Mouse (Mus musculus) gastrocnemius, postnatal 25 days (tissue): Measurements from ENCODE around the gene Ctrl. TPM values are rescaled to one million over a fixed set of nuclear protein-coding genes. Genes with fewer than 3 reads are reported as not detected.
"Not testable (repeated sequence)": the region's sequence is repeated elsewhere in the genome, so short reads cannot be mapped to it uniquely, and the experiment has no call there.

ENCODE experiments used
- DNase-seq: peaks from one replicate; pipeline ENCODE4 v3.0.0; 2022
- long read RNA-seq, 2 experiments: library from polyadenylated mRNA; stranded (forward); transcript quantifications; one replicate each; pipeline ENCODE4 v2.0.0; 2021
- total RNA-seq, 2 experiments: library from RNA; stranded (reverse); gene quantifications; 1 replicate in 1 of 2; 2 replicates in 1 of 2; pipeline ENCODE4 v1.2.3; 2021

The Ctrl gene
- not detected for total RNA-seq
- long read RNA-seq, experiment 1, result 0 reads
- long read RNA-seq, experiment 2, result 0 reads

- DNase-seq, result no peak
Observed at GRCm38 (mm10) chr8:105933762-105934161, at the start of gene Ctrl. Ctrl (minus strand) TSS chr8:105933862.

GRCm38 (mm10) chr8:105983406-105983805, 49.7 kb upstream of the Ctrl start:
- DNase-seq, result not testable (repeated sequence)

- no peak for DNase-seq
Observed at GRCm38 (mm10) chr8:105981146-105981545, 47.5 kb upstream of the Ctrl start.

- DNase-seq, result no peak
Observed at GRCm38 (mm10) chr8:105979325-105979724, 45.7 kb upstream of the Ctrl start, which contains the start of gene Dpep3. Dpep3 (minus strand) TSS chr8:105979429.

- no peak for DNase-seq
Observed at GRCm38 (mm10) chr8:105975363-105975762, 41.7 kb upstream of the Ctrl start.

GRCm38 (mm10) chr8:105971019-105971720, 37.5 kb upstream of the Ctrl start:
- DNase-seq, result no peak

- DNase-seq, result no peak
Observed at GRCm38 (mm10) chr8:105969367-105969766, 35.7 kb upstream of the Ctrl start.

GRCm38 (mm10) chr8:105966692-105967311, 33.1 kb upstream of the Ctrl start:
- peak; percentile 35 for DNase-seq

GRCm38 (mm10) chr8:105965905-105966341, 32.3 kb upstream of the Ctrl start, which contains the start of gene Slc12a4:
Slc12a4 (minus strand) TSS chr8:105966097.
- peak; percentile 90 for DNase-seq

- peak; percentile 69 for DNase-seq
Observed at GRCm38 (mm10) chr8:105965266-105965904, 31.7 kb upstream of the Ctrl start.

- no peak for DNase-seq
Observed at GRCm38 (mm10) chr8:105964506-105965265, 31.0 kb upstream of the Ctrl start.

- DNase-seq, result no peak
Observed at GRCm38 (mm10) chr8:105961536-105961935, 27.9 kb upstream of the Ctrl start.

GRCm38 (mm10) chr8:105961101-105961500, 27.4 kb upstream of the Ctrl start:
- DNase-seq, result no peak

GRCm38 (mm10) chr8:105959350-105959749, 25.7 kb upstream of the Ctrl start:
- peak; percentile 72 for DNase-seq

GRCm38 (mm10) chr8:105957813-105958212, 24.2 kb upstream of the Ctrl start:
- DNase-seq, result peak; percentile 48

- no peak for DNase-seq
Observed at GRCm38 (mm10) chr8:105956556-105956955, 22.9 kb upstream of the Ctrl start.

- peak; percentile 59 for DNase-seq
Observed at GRCm38 (mm10) chr8:105951057-105951659, 17.5 kb upstream of the Ctrl start.

- peak; percentile 6 for DNase-seq
Observed at GRCm38 (mm10) chr8:105949350-105949749, 15.7 kb upstream of the Ctrl start.

GRCm38 (mm10) chr8:105943321-105943739, 9.7 kb upstream of the Ctrl start, which contains the start of gene Lcat:
Lcat (minus strand) TSS chr8:105943382.
- DNase-seq, result no peak

- DNase-seq, result no peak
Observed at GRCm38 (mm10) chr8:105942542-105942941, 8.9 kb upstream of the Ctrl start.

GRCm38 (mm10) chr8:105942026-105942425, 8.4 kb upstream of the Ctrl start:
- DNase-seq, result no peak

GRCm38 (mm10) chr8:105938306-105938669, 4.6 kb upstream of the Ctrl start, which contains the start of gene Psmb10:
Psmb10 (minus strand) TSS chr8:105938444.
- DNase-seq, result no peak
